Mouse (Mus musculus): Measurements from ENCODE around the gene Slc25a28. TPM values are rescaled to one million over a fixed set of nuclear protein-coding genes. Genes with fewer than 3 reads are reported as not detected.

The Slc25a28 gene
- polyA plus RNA-seq, 1 experiment = 101 TPM

DNA sequence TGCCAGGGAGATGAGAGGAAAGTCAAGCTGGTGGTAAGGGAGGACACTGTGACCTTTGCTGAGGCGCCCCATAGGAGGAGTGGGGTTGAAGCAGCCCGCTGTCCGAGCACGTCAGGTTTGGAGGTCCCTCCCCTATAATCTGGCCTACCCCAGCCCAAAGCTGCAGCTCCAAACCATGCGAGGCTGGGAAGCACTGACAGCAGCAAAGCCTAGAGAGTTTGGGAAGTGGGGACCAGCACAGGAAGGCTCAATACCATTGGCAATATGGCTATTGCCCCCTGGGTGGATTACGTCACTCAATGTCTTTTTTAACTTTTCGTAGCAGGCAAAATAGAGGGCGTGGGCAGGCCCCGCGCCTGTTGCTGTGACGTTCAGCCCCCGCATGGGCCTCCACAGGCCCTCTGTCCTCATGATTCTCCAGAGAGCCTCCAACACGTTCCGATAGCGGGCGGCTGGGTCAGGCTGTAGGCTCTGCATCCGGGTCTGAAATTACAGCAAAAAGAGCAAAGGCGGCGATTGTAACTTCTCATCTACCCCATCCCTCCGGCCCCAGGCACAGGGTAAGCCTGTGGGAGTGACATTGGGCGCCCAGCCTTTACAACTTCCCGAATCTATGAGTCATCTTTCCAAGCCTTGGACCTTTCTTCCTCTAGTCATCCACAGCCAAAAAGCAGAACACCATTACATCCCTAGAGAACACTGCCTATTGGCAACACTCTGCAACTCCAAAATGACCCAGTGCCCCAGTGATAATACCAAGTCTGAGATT is 7.8 kb downstream of the Slc25a28 start:
- peaks cover 6% of the 10 kb centered on the region; the same call in 1 of the 2 replicates for H3K4me1 ChIP-seq (ENCODE audit: control insufficient read depth, insufficient read depth, low read length)
- no peak overlapping the region for H3K4me3 ChIP-seq (ENCODE audit: control insufficient read depth, low read depth, low read length)

DNA sequence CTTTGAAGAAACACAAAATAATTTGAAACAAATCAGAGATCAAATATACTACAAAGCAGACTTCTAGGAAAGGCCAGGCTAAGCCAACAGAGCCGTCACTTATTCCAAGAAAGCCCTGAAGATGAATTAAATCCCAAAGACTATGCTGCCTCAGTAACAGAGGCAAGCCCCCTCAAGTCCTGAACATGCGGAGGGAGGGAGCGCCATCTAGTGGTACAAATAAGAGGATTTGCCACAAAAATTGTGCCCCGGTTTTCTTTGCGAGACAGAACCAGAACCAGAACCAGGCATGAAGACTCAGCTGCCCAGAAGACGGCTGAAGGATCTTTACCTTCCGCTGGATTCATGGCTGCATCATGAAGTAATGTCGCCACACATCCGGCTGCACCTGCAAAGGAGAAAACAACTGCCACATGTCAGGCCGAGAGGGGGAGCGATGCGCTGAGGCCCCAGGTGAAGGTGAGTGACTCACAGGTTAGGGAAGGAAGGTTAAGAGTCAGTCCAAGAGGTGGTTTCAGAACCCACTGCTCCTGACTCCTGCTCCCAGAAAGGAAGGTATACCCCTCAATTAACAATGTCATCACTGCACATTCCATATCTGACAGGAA is 9.1 kb downstream of the Slc25a28 start:
- Histone ChIP-seq H3K36me3 (ENCODE audit: control insufficient read depth, insufficient read depth, low read length) (no peaks in the 10 kb centered on the region; the same call in 1 of the 2 replicates), H3K27me3 (ENCODE audit: control insufficient read depth, insufficient read depth, low read length) (no peaks in the 10 kb centered on the region), H3K4me1 (ENCODE audit: control insufficient read depth, insufficient read depth, low read length) (peaks cover 3% of the 10 kb centered on the region; the same call in 1 of the 2 replicates), H3K27ac (ENCODE audit: control insufficient read depth, insufficient read depth, low read depth, low read length) (no peak overlapping the region), H3K4me3 (ENCODE audit: control insufficient read depth, low read depth, low read length) (no peak overlapping the region)
- no peak for TF ChIP-seq POLR2A (IDR thresholded peaks at IDR 0.05; ENCODE audit: control insufficient read depth, low read depth, low read length)
- peak; percentile 39; the same call in 1 of the 2 replicates for TF ChIP-seq CTCF (IDR thresholded peaks at IDR 0.05; ENCODE audit: control insufficient read depth, insufficient read depth, insufficient replicate concordance, low read depth, low read length)

More for the DNA sequence above, 7.8 kb downstream of the Slc25a28 start:
- Histone ChIP-seq H3K36me3 (ENCODE audit: control insufficient read depth, insufficient read depth, low read length) (no peaks in the 10 kb centered on the region; the same call in 1 of the 2 replicates), H3K27ac (ENCODE audit: control insufficient read depth, insufficient read depth, low read depth, low read length) (no peak overlapping the region), H3K27me3 (ENCODE audit: control insufficient read depth, insufficient read depth, low read length) (no peaks in the 10 kb centered on the region)
- no peak for TF ChIP-seq CTCF (IDR thresholded peaks at IDR 0.05; ENCODE audit: control insufficient read depth, insufficient read depth, insufficient replicate concordance, low read depth, low read length)
- no peak for TF ChIP-seq POLR2A (IDR thresholded peaks at IDR 0.05; ENCODE audit: control insufficient read depth, low read depth, low read length)

DNA sequence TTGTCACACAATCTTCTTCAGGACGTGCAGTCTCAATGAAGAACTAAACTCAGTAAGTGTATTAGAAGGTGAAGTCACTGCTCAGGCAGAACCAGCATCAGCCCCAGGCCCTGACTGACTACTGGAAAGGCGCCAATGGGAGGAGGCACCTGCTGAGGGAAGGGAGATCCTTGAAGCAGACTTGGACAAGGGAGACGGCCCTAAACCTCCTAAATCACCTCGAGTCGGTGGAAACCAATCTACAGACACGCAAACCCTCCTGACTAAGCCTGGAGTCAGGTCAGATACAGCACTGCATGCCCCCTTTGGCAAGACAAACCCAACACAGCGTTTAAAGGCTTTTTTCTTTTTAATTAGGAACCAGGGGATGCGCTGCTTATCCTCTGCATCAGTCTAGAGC is 11.2 kb downstream of the Slc25a28 start:
- H3K27ac ChIP-seq (ENCODE audit: control insufficient read depth, insufficient read depth, low read depth, low read length) = no peak overlapping the region
- no peaks in the 10 kb centered on the region for H3K27me3 ChIP-seq (ENCODE audit: control insufficient read depth, insufficient read depth, low read length)
- no peaks in the 10 kb centered on the region; the same call in 1 of the 2 replicates for H3K36me3 ChIP-seq (ENCODE audit: control insufficient read depth, insufficient read depth, low read length)
- H3K4me3 ChIP-seq (ENCODE audit: control insufficient read depth, low read depth, low read length) = no peak overlapping the region
- TF ChIP-seq CTCF (IDR thresholded peaks at IDR 0.05; ENCODE audit: control insufficient read depth, insufficient read depth, insufficient replicate concordance, low read depth, low read length) (no peak), POLR2A (IDR thresholded peaks at IDR 0.05; ENCODE audit: control insufficient read depth, low read depth, low read length) (no peak)
- H3K4me1 ChIP-seq (ENCODE audit: control insufficient read depth, insufficient read depth, low read length) = peaks cover 3% of the 10 kb centered on the region; the same call in 1 of the 2 replicates

DNA sequence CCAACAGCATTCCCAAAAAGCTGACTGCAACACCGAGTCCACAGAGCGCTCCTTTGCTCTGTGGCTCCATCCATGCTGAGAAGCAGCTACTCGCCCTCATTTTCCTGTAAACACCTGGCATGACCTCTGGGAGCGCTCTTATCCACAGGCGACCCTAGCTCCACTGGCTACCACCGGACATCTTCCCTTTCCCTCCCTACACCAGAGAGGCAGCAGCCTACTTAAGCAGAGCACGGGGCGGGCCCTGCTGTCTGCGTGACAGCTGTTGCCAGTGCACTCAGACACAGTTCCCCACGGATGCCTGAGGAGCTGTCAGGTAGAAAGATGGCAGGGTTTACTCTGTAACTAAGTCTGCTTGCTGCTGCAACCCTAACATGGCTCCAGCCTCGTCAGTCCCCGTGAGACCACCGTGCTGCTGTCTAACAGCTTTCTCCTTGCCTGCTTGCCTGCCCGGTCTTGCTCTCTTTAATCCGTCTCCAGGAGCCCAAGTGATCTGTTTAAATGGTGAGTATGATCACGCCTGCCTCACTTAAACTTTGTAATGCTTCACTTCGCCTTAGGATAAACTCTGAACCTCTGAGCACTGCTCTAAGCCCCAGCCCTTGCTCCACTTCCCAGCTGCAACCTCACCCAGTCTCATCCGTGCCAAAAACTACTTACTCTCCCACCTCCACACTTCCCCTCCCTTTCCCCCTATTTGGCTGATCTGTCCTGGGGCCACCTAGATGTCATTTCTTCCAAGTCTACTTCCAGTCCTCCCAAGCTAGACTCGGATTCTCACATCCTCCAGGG is 12.3 kb downstream of the Slc25a28 start:
- no peak overlapping the region for H3K27ac ChIP-seq (ENCODE audit: control insufficient read depth, insufficient read depth, low read depth, low read length)
- peaks cover 3% of the 10 kb centered on the region; the same call in 1 of the 2 replicates for H3K4me1 ChIP-seq (ENCODE audit: control insufficient read depth, insufficient read depth, low read length)
- H3K4me3 ChIP-seq (ENCODE audit: control insufficient read depth, low read depth, low read length) = no peak overlapping the region
- no peak for TF ChIP-seq POLR2A (IDR thresholded peaks at IDR 0.05; ENCODE audit: control insufficient read depth, low read depth, low read length)
- TF ChIP-seq CTCF (IDR thresholded peaks at IDR 0.05; ENCODE audit: control insufficient read depth, insufficient read depth, insufficient replicate concordance, low read depth, low read length) = peak; percentile 19; the same call in 1 of the 2 replicates
- no peaks in the 10 kb centered on the region for H3K27me3 ChIP-seq (ENCODE audit: control insufficient read depth, insufficient read depth, low read length)
- H3K36me3 ChIP-seq (ENCODE audit: control insufficient read depth, insufficient read depth, low read length) = no peaks in the 10 kb centered on the region; the same call in 1 of the 2 replicates

DNA sequence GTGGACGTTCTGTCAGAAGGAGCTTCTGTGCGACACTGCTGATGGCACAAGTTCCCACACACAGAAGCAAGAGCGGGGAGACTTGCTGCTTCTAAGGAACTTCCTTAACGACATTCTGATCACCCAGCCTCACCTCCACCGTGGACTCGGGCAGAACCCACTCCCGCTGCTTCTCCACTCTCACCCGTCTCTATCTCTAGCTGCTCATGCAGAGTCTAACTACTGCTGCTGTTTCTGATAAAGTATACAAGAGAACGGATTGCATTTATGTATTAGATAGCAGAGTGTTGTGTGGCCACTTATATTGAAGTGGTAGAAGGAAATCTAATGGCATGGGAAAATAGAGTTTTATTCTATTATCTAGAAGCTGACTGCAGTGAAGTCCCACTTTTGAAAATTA is 13.9 kb downstream of the Slc25a28 start:
- Histone ChIP-seq H3K4me3 (ENCODE audit: control insufficient read depth, low read depth, low read length) (no peak overlapping the region), H3K36me3 (ENCODE audit: control insufficient read depth, insufficient read depth, low read length) (no peaks in the 10 kb centered on the region; the same call in 1 of the 2 replicates), H3K27me3 (ENCODE audit: control insufficient read depth, insufficient read depth, low read length) (no peaks in the 10 kb centered on the region), H3K4me1 (ENCODE audit: control insufficient read depth, insufficient read depth, low read length) (no peaks in the 10 kb centered on the region), H3K27ac (ENCODE audit: control insufficient read depth, insufficient read depth, low read depth, low read length) (no peak overlapping the region)
- TF ChIP-seq CTCF (IDR thresholded peaks at IDR 0.05; ENCODE audit: control insufficient read depth, insufficient read depth, insufficient replicate concordance, low read depth, low read length) (no peak), POLR2A (IDR thresholded peaks at IDR 0.05; ENCODE audit: control insufficient read depth, low read depth, low read length) (no peak)

DNA sequence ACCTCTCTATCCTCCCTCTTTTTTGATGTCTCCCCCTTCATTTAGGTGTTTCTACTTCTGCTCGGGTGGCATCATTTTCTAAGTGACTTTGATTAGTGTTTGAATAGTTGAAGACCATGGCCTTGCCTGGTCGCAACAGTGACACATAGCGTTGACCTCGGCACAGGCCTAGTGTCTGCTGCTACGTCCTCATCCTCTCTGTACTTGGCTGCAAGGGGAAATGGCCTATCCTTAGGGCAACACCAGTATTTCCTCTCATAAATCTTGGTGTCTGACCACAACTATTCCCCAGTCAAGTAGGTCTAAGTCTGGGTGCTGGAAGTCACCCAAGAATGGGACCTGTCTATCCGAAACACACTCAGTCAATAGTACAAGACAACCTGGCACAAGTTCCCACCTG is 15.0 kb downstream of the Slc25a28 start:
- Histone ChIP-seq H3K27me3 (ENCODE audit: control insufficient read depth, insufficient read depth, low read length) (no peaks in the 10 kb centered on the region), H3K36me3 (ENCODE audit: control insufficient read depth, insufficient read depth, low read length) (no peaks in the 10 kb centered on the region; the same call in 1 of the 2 replicates), H3K27ac (ENCODE audit: control insufficient read depth, insufficient read depth, low read depth, low read length) (no peak overlapping the region), H3K4me3 (ENCODE audit: control insufficient read depth, low read depth, low read length) (no peak overlapping the region), H3K4me1 (ENCODE audit: control insufficient read depth, insufficient read depth, low read length) (no peaks in the 10 kb centered on the region)
- TF ChIP-seq CTCF (IDR thresholded peaks at IDR 0.05; ENCODE audit: control insufficient read depth, insufficient read depth, insufficient replicate concordance, low read depth, low read length) (no peak), POLR2A (IDR thresholded peaks at IDR 0.05; ENCODE audit: control insufficient read depth, low read depth, low read length) (no peak)

All from testis, adult 2 months (tissue).